Mouse (Mus musculus) embryo, embryonic 11 days (tissue): ENCODE data around the gene 4930564D02Rik.

Source experiments
- DNase-seq: peaks from one replicate; pipeline ENCODE4 v3.0.0-alpha.2; 2015

4930564D02Rik gene

GRCm38 (mm10) chr3:105114269-105114668 is 47.6 kb downstream of the 4930564D02Rik start:
- DNase-seq, result peak; percentile 80

DNA sequence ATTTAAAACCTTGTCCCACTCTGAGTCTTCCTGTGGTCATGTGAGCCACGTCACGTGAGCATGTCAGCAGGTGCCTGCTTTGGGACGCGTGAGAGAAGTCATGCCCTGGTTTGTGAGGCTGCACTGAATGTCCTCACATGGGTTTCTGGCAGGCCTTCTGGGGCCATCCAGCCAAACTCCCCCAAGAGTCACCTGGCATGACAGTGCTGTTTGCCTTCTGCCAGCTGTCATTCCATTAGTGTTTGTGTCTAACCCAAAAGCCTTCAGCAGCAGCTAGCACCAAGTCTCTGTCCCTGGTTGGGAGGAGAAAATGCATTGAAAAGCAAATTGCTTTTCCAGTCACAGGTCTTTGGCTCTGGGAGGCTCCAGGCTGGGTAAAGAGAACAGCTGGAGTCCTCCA is 50.0 kb downstream of the 4930564D02Rik start:
- peak; percentile 8 for DNase-seq

GRCm38 (mm10) chr3:105123776-105124175 is 57.1 kb downstream of the 4930564D02Rik start:
- no peak for DNase-seq

GRCm38 (mm10) chr3:105127881-105128280 is 61.2 kb downstream of the 4930564D02Rik start:
- peak; percentile 18 for DNase-seq
